Mouse (Mus musculus) stomach, adult 2 months (tissue): ENCODE measurements around the gene Reg1. TPM values are rescaled to one million over a fixed set of nuclear protein-coding genes. Genes with fewer than 3 reads are reported as not detected.

Experiments used
- polyA plus RNA-seq: library from polyadenylated mRNA; depleted of rRNA; stranded (reverse); fragments of >200 nt; gene quantifications from 2 replicates; pipeline ENCODE4 v1.2.3, GENCODE M21; 2012; rRNA removed

Gene Reg1
- polyA plus RNA-seq, result 2.7 and 2.8 TPM in 2 replicates

GRCm38 (mm10) chr6:78422411-78422810 lies at the start of gene Reg1:
TSS of gene Reg1 (plus strand) at chr6:78422711.

GRCm38 (mm10) chr6:78378765-78379164 lies 43.7 kb upstream of the Reg1 start, which contains the start of gene Reg3d:
TSS of gene Reg3d (minus strand) at chr6:78378865.

DNA sequence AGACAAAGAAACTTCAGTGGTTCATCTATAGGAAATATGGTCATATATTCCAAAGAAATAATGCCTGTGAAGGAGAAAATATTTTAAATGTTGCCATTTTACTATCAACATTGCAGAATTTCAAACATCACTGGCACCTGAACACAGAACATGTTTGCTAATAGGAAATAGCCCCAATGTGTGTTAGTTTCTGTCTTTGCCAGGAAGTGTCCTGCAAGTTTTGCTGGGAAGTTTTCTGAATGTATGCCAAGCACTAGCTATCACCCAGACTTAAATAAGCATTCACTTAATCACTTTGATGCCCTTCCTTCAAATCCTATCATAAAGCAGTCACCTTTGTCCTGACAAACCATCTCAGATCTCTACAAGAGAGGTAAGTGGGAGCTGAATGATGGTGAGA lies 42.1 kb upstream of the Reg1 start, which contains the start of gene Reg3a:
TSS of gene Reg3a (plus strand) at position 301 of the 400 bp plus-strand sequence.

DNA sequence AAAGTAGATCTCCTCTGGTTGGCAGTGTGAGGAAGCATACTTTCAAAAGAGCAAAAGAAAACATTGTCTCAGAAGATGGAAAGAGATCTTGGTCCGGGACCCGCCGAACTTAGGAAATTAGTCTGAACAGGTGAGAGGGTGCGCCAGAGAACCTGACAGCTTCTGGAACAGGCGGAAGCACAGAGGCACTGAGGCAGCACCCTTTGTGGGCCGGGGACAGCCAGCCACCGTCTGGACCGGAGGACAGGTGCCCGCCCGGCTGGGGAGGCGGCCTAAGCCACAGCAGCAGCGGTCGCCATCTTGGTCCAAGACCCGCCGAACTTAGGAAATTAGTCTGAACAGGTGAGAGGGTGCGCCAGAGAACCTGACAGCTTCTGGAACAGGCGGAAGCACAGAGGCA lies 27.2 kb upstream of the Reg1 start, which contains the start of gene Reg2:
TSS of gene Reg2 (plus strand) at position 301 of the 400 bp plus-strand sequence.

DNA sequence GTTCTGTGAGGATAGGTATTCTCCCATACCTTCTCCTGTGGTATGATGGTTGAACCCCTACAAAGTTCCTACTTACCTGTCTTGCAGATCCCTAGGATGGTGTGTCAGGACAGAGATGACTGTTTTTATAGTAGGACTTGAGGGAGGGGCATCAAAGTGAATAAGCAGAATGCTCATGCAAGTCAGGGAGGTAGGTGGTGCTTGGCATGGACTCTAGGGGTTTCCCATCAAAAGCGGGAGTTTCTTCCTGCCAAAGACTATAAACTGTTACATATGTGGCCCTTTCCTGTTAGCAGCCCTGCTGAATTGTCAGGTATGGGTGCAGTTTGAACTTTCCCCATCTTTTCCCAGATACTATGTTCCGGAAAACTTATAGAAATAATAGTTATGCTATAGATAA lies 46.3 kb downstream of the Reg1 start, which contains the start of gene Reg3g:
TSS of gene Reg3g (minus strand) at position 101 of the 400 bp plus-strand sequence.

Other genes starting within 250 kb of the Reg1 start
- gene Reg3b, start 52.1 kb upstream of the Reg1 start, polyA plus RNA-seq, result 1.1 and 2.0 TPM in 2 replicates
- not detected in 2 replicates for gene Reg3d, start 43.8 kb upstream of the Reg1 start, polyA plus RNA-seq
- 0.13 TPM in 1 of 2 replicates, not detected in the other for gene Reg3a, start 42.0 kb upstream of the Reg1 start, polyA plus RNA-seq
- gene Reg2, start 27.1 kb upstream of the Reg1 start, polyA plus RNA-seq, result not detected in 2 replicates
- gene Reg3g, start 46.2 kb downstream of the Reg1 start, polyA plus RNA-seq, result 0.23 and 2.5 TPM in 2 replicates